Mouse (Mus musculus) hindbrain, postnatal 0 days (tissue): ENCODE data around the gene Pnlip. TPM values are rescaled to one million over a fixed set of nuclear protein-coding genes. Genes with fewer than 3 reads are reported as not detected.

Experiments
- ATAC-seq: fragments of 200-750 bp; cut with Nextera tagmentation; 2 replicates; pipeline ENCODE4 v1.8.0; 2017; ENCODE audit warnings: mild to moderate bottlenecking, moderate TSS enrichment, moderate library complexity
- DNase-seq: peaks from one replicate; pipeline ENCODE4 v3.0.0-alpha.2; 2015; ENCODE audit warnings: low spot score
- H3K27ac ChIP-seq: fragments of 300-500 bp; sonication (generic); 2 replicates; pipeline ENCODE4 v1.5.1; 2014; ENCODE audit warnings: mild to moderate bottlenecking
- H3K27me3 ChIP-seq: fragments of 300-500 bp; sonication (generic); 2 replicates; pipeline ENCODE4 v1.6.1; 2014; ENCODE audit warnings: low read length, mixed read lengths; ENCODE audit not compliant: insufficient read depth
- H3K36me3 ChIP-seq: fragments of 300-500 bp; sonication (generic); 2 replicates; pipeline ENCODE4 v1.6.1; 2014; ENCODE audit warnings: low read length, mixed read lengths; ENCODE audit not compliant: insufficient read depth
- H3K4me1 ChIP-seq: fragments of 300-500 bp; sonication (generic); 2 replicates; pipeline ENCODE4 v1.6.1; 2014; ENCODE audit warnings: antibody characterized with exemption, low read length, mixed read lengths; ENCODE audit not compliant: insufficient read depth
- H3K4me2 ChIP-seq: fragments of 300-500 bp; sonication (generic); 2 replicates; pipeline ENCODE4 v1.6.1; 2014; ENCODE audit warnings: low read depth, mild to moderate bottlenecking, low read length, moderate library complexity, mixed read lengths
- H3K4me3 ChIP-seq: fragments of 300-500 bp; sonication (generic); 2 replicates; pipeline ENCODE4 v1.5.1; 2014; ENCODE audit warnings: low read length
- H3K9ac ChIP-seq: fragments of 300-500 bp; sonication (generic); replicated peaks from 2 replicates; pipeline ENCODE4 v1.6.1; 2014; ENCODE audit warnings: mild to moderate bottlenecking, low read length, moderate library complexity, mixed read lengths
- H3K9me3 ChIP-seq: fragments of 300-500 bp; sonication (generic); 2 replicates; pipeline ENCODE4 v1.6.1; 2016; ENCODE audit warnings: low read length, mixed read lengths
- CTCF ChIP-seq: IDR thresholded peaks from 2 replicates; pipeline ENCODE4 v1.5.1; 2016; ENCODE audit warnings: antibody characterized with exemption, control low read depth, low read depth
- WGBS: fragments of 180-500 bp; shearing (Covaris S2); extraction: QIAGEN DNeasy Blood & Tissue Kit; methylation state at CpG from one replicate; pipeline ENCODE4 v1.1.7; 2014; 5-methylcytosine and 5-hydroxymethylcytosine counted together
- polyA plus RNA-seq: library from polyadenylated mRNA; unstranded; fragments of >200 nt; fragmentation: Nextera tagmentation; extraction: Ambion mirVana; gene quantifications from 2 replicates; pipeline ENCODE4 v1.2.1, GENCODE M21; 2015
- total RNA-seq: library from RNA; depleted of rRNA; stranded (reverse); fragments of >200 nt; gene quantifications from 2 replicates; pipeline ENCODE4 v1.2.3, GENCODE M21; 2014

Gene Pnlip
- total and polyA plus RNA-seq, 2 experiments from 2014 or later = 1.3 to 1.4 TPM

- WGBS = 84% methylated on average over 9 of the region's 9 CpGs
- H3K36me3 ChIP-seq = no peaks in the 10 kb centered on the region
- H3K9ac ChIP-seq = no peak overlapping the region
- no peak overlapping the region for H3K4me3 ChIP-seq
- H3K4me2 ChIP-seq = no peak overlapping the region
- H3K9me3 ChIP-seq = no peaks in the 10 kb centered on the region
- no peak for TF ChIP-seq CTCF
- H3K27ac ChIP-seq = no peak overlapping the region
- DNase-seq (no peak), ATAC-seq (no peak)
- no peaks in the 10 kb centered on the region for H3K27me3 ChIP-seq
- H3K4me1 ChIP-seq = no peaks in the 10 kb centered on the region
These were observed 26.9 kb upstream of the Pnlip start for GRCm38 (mm10) chr19:58625254-58625947.

GRCm38 (mm10) chr19:58627406-58628337, 24.6 kb upstream of the Pnlip start:
- WGBS = 40% methylated on average over 22 of the region's 22 CpGs
- peak; percentile 65 for TF ChIP-seq CTCF
- peak; percentile 77 for DNase-seq
- Histone ChIP-seq H3K27me3 (no peaks in the 10 kb centered on the region), H3K4me1 (no peaks in the 10 kb centered on the region), H3K9me3 (no peaks in the 10 kb centered on the region), H3K36me3 (no peaks in the 10 kb centered on the region), H3K4me3 (no peak overlapping the region), H3K9ac (no peak overlapping the region), H3K27ac (no peak overlapping the region), H3K4me2 (peak overlapping the region; percentile 16)
- ATAC-seq = no peak

- H3K4me1 ChIP-seq = no peaks in the 10 kb centered on the region
- no peak overlapping the region for H3K27ac ChIP-seq
- H3K4me3 ChIP-seq = no peak overlapping the region
- H3K4me2 ChIP-seq = no peak overlapping the region
- no peak for DNase-seq
- H3K27me3 ChIP-seq = no peaks in the 10 kb centered on the region
- no peaks in the 10 kb centered on the region for H3K36me3 ChIP-seq
- no peaks in the 10 kb centered on the region for H3K9me3 ChIP-seq
- WGBS = 83% methylated on average over 3 of the region's 3 CpGs
- no peak for TF ChIP-seq CTCF
- no peak for ATAC-seq
- no peak overlapping the region for H3K9ac ChIP-seq
These were observed 22.9 kb upstream of the Pnlip start for GRCm38 (mm10) chr19:58629351-58629773.

- ATAC-seq (no peak), DNase-seq (no peak)
- Histone ChIP-seq H3K36me3 (no peaks in the 10 kb centered on the region), H3K4me3 (no peak overlapping the region), H3K9ac (no peak overlapping the region), H3K27ac (no peak overlapping the region), H3K4me1 (no peaks in the 10 kb centered on the region), H3K27me3 (no peaks in the 10 kb centered on the region), H3K4me2 (no peak overlapping the region), H3K9me3 (no peaks in the 10 kb centered on the region)
- 68% methylated on average over 5 of the region's 5 CpGs for WGBS
- TF ChIP-seq CTCF = no peak
These were observed 2.3 kb upstream of the Pnlip start for GRCm38 (mm10) chr19:58650036-58650435.

GRCm38 (mm10) chr19:58662098-58662497, 9.8 kb downstream of the Pnlip start:
- no peaks in the 10 kb centered on the region for H3K9me3 ChIP-seq
- no peak overlapping the region for H3K4me2 ChIP-seq
- 60% methylated on average over 4 of the region's 4 CpGs for WGBS
- no peaks in the 10 kb centered on the region for H3K36me3 ChIP-seq
- H3K4me1 ChIP-seq = no peaks in the 10 kb centered on the region
- DNase-seq (peak; percentile 33), ATAC-seq (no peak)
- no peaks in the 10 kb centered on the region for H3K27me3 ChIP-seq
- H3K27ac ChIP-seq = no peak overlapping the region
- H3K9ac ChIP-seq = no peak overlapping the region
- no peak overlapping the region for H3K4me3 ChIP-seq
- peak; percentile 43 for TF ChIP-seq CTCF

- Histone ChIP-seq H3K4me2 (no peak overlapping the region), H3K27ac (no peak overlapping the region), H3K9ac (no peak overlapping the region), H3K27me3 (no peaks in the 10 kb centered on the region), H3K4me1 (no peaks in the 10 kb centered on the region), H3K9me3 (no peaks in the 10 kb centered on the region), H3K4me3 (no peak overlapping the region), H3K36me3 (no peaks in the 10 kb centered on the region)
- DNase-seq = no peak
- no peak for TF ChIP-seq CTCF
- WGBS = 90% methylated on average over 2 of the region's 2 CpGs
- no peak for ATAC-seq
These were observed 11.0 kb downstream of the Pnlip start for GRCm38 (mm10) chr19:58663317-58663716.

- TF ChIP-seq CTCF = no peak
- WGBS = 85% methylated on average over 5 of the region's 5 CpGs
- H3K9me3 ChIP-seq = no peaks in the 10 kb centered on the region
- no peaks in the 10 kb centered on the region for H3K36me3 ChIP-seq
- no peak for DNase-seq
- no peaks in the 10 kb centered on the region for H3K4me1 ChIP-seq
- H3K4me2 ChIP-seq = no peak overlapping the region
- no peak overlapping the region for H3K4me3 ChIP-seq
- H3K27ac ChIP-seq = no peak overlapping the region
- ATAC-seq = no peak
- H3K27me3 ChIP-seq = no peaks in the 10 kb centered on the region
- no peak overlapping the region for H3K9ac ChIP-seq
These were observed 12.6 kb downstream of the Pnlip start for GRCm38 (mm10) chr19:58664901-58665300.
